Mouse (Mus musculus) urinary bladder, postnatal 4 days (tissue): ENCODE measurements around the gene Ascc2.

Experiments used
- DNase-seq, 2 experiments: peaks; one replicate each; pipeline ENCODE4 v3.0.0; 2021 to 2022; ENCODE audit warnings: low spot score in 2 of 2

Ascc2 gene

DNA sequence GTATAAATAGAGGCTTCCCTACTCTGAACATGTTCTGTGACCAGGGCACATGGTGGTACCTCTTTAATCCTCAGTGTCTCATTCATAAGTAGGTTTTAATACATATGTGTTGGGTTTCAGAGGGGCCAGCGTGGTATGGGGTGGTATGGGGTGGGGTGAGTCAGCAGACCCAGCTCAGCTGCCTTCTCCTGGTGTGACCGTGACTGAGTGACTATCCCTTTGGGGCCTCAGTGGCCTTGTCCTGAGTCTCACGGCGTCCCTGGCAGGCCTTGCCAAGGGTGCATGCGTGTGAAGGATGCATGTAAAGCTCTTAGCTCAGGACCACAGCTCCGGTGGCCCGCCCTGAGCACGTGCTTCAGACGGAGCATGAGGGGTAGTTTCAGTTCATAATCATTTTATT is 82.4 kb downstream of the Ascc2 start:
- no peak for DNase-seq

DNA sequence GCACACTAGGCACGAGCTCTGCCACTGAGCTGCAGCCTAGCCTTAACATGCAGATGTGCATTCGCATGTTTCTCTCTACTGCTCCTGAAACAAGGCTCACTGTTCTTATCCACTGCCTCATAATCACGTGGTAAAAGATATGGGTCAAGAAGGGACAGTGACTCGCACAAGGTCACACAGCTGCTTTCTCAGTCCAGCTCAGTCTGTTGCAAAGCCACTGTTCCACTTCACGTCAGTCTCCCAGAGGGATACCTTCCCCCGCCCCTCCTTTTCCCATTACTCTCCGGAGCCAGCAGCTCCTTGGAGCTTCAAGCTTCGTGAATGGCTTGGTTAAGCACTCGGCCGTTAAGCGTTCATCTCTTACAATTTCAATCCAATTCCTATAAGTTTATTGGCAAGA is 82.8 kb downstream of the Ascc2 start:
- no peak for DNase-seq

DNA sequence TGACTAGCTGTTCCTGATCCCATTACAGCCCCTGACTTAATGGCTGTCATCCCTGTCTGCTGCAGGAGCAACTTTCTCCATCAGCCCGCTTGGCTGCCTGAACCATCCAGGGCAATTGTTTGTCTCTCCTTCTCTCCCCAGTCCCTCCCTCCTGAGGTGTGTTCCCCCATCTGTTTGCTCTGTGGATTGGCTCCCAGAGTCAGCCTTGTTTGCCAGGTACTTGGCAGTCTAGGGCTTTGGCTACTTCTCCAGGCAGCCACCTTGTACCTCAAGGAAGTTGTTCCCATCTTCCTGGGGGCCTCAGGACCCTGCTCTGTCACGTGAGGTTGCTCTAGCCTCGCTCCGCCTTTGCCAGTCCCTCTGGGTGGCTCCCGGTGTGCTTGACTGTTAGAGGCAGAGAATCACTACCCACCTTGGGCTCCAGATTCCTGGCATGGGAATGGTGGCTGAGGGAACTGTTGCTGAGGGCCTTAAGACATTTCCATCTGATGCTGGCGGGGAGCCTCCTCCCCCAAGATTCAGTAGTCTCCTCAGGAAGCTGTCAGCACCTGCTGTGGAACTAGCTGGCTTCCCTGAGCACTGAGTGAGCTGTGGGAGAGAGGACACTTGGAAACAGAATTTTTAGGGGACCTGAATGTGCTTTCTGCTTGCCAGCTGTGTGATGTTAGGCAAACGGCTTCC is 83.5 kb downstream of the Ascc2 start:
- DNase-seq: no peak

DNA sequence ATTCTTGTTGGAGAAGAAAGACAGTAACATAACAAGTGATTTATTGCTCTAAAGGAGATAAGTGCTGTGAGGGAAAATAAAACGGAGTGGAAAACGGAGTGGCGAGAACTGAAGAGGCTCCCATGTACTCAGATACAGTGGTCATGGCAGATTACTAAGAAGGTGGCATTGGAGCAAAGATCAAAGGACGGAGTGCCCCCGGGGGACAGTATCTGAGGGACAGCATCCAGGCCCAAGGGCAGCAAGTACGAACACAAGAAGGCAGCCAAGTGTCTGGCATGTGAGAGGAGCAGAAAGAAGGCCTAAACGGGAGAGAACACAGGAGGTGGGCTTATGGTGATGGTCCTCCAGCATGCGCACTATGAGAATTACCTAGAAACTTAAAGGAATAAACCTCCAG is 84.2 kb downstream of the Ascc2 start:
- DNase-seq: no peak

DNA sequence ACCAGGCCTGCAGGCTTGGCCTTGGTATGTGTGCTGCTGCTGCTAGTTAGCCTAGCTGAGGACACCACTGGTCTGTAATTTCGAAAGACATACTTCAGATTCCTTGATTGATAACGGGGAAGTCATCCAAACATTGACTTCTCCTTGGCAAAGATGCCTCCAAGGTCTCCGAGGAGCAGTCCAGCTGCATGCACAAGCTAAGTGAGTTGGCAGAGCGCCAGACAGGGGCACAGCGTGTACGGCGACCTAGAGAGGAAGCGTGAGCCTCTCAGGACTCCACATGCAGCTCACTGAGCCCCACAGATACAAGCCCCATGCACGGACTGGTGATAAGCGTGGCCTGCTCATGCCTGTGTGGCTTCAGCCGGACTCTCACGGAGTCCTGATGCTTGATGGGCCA is 92.1 kb downstream of the Ascc2 start:
- peak in 1 of 2 experiments; percentile 56 for DNase-seq

DNA sequence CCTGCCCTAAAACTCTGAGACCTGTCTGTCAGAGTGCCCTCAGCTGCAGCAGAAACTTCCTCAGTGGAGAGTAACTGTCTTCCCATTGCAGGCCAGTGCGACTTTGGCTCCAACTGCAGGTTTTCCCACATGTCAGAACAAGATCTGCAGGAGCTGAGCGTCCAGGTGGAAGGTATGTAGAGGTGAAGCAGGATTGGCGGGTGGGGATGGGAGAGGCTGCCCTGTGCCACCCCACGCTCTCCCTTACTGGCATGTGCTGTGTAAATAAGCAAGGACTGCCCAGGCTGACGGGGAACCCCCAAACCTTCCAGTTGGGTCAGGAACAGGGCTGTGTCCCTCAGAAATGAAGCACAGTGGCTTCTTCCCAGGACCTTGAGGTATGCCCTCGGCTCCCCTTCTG is 92.5 kb downstream of the Ascc2 start:
- peak in 1 of 2 experiments; percentile 41 for DNase-seq

DNA sequence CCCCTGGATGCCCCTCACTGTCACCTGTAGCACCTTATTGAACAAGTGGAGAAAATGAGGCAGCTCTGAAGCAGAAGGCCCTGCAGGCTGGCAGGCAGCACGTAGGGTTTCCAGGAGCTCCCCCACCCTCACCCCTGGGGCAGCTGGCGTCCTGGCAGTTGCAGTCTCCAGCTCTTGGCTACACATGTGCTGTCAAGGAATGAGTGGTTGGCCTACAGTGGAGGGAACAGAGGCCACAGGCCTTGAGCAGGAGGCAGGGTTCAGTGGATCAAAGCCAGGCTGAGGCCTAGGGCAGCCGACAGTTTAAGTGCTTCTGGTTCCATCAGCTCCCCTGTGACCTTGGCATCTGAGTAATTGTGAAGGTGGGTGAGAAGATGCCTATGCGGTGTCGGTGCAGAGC is 93.4 kb downstream of the Ascc2 start:
- DNase-seq: no peak

DNA sequence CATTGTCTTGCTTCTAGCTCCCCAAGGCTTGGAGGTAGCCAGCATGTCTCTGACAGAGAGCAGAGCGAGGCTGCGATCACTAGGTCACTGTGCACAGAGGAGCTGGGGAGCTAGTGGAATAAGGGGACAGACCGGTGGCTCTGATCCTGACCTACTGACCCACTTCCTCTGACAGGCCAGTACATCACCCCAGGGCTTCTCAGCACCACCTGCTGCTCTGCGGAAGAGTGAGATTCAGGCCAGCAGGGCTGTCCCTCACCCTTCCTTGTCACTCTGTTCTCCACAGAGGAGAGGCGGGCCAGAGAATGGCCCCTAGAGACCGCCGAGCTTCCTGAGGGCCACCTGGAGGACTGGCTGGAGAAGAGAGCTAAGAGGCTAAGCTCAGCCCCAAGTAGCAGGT is 94.2 kb downstream of the Ascc2 start:
- no peak for DNase-seq

DNA sequence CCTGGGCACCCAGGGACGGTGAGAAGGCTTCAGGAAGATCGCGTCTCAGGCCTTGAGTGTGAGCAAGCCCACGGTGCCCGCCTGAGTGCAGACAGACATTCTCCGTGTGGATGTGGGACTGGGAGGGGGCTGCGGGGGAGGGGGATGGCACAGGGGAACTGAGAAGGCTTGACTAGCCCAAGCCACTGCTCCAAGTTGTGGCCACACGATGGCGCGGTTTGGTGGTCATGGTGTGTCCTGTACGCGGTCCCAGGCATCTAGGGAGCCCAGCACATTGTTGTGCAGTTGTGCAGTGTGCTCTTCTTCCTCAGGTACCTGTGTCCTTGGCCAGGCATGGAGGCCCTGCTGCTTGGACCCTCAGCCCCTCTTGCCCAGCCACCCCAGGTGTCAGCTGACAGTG is 96.6 kb downstream of the Ascc2 start:
- no peak for DNase-seq
